Mouse (Mus musculus) gastrocnemius, adult 18-20 months (tissue): ENCODE measurements around the gene Zfp944. TPM values are rescaled to one million over a fixed set of nuclear protein-coding genes. Genes with fewer than 3 reads are reported as not detected.
"Not testable (repeated sequence)": the region's sequence is repeated elsewhere in the genome, so short reads cannot be mapped to it uniquely, and the experiment has no call there.

Source experiments
- DNase-seq: peaks from one replicate; pipeline ENCODE4 v3.0.0; 2021; ENCODE audit warnings: low spot score
- long read RNA-seq, 2 experiments: library from polyadenylated mRNA; stranded (forward); transcript quantifications; one replicate each; pipeline ENCODE4 v2.0.0; 2021
- total RNA-seq, 2 experiments: library from RNA; stranded (reverse); gene quantifications; 2 replicates each; pipeline ENCODE4 v1.2.3; 2021

Zfp944 gene
- 1 to 10 TPM; 4.4 to 5.2 TPM for total RNA-seq
- long read RNA-seq, experiment 1, partial matches to known transcripts = 3 of 6 reads
- long read RNA-seq, experiment 1, other reads (novel, unspliced or antisense) = 1 of 6 reads
- long read RNA-seq, experiment 2, transcript Zfp944-201 (6 exons, 2,784 nt) = major isoform, 6 of 13 reads
- long read RNA-seq, experiment 2, partial matches to known transcripts = 1 of 13 reads
- long read RNA-seq, experiment 2, other reads (novel, unspliced or antisense) = 6 of 13 reads

GRCm38 (mm10) chr17:22361101-22361781 lies at the start of gene Zfp944, which contains the start of gene Zfp758:
Gene Zfp944 (minus strand): TSS chr17:22361400.
Gene Zfp758 (plus strand): TSS chr17:22361453.
- peak; percentile 47 for DNase-seq

DNA sequence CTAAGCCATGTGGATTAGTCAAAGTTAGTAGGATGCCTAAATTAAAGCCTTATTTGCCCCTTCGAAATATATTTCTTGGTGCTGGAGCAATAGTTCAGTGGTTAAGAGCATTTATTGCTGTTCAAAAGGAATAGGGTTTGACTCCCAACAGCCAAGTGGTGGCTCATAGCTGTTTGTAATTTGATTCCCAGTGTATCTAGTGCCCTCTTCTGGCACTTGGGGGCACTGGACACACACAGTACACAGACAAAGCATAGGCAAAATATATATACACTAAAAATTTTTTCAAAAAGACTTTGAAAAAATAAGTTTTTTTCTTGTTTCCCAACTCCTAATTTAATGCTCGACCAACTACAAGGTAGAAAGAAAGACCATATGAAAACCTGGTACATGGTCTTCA lies 49.6 kb upstream of the Zfp944 start:
- DNase-seq = no peak

GRCm38 (mm10) chr17:22363895-22364294 lies 2.7 kb upstream of the Zfp944 start:
- DNase-seq = no peak

GRCm38 (mm10) chr17:22360572-22360971 lies 628 bp downstream of the Zfp944 start:
- DNase-seq = no peak

- peak; percentile 5 for DNase-seq
Measured at GRCm38 (mm10) chr17:22352794-22353193, 8.4 kb downstream of the Zfp944 start.

- DNase-seq = not testable (repeated sequence)
Measured at GRCm38 (mm10) chr17:22315247-22315646, 46.0 kb downstream of the Zfp944 start.

GRCm38 (mm10) chr17:22314730-22315226 lies 46.4 kb downstream of the Zfp944 start, which contains the start of gene CT030661.1:
Gene CT030661.1 (minus strand): TSS chr17:22314837.
- peak; percentile 95 for DNase-seq

DNA sequence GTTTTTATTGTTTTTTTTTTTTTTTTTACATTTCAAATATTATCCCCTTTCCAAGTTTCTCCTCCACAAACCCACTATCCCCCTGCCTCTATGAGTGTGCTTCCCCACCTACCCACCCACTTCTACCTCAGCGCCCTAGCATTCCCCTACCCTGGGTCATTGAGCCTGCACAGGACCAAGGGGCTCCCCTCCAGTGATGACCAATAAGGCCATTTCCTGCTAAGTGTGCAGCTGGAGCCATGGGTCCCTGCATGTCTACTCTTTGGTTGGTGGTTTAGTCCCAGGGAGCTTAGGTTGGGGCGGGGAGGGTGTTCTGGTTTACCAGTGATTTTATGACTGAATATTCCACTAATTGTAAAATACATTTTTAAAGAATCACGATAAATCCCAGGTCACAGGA lies 47.0 kb downstream of the Zfp944 start:
- peak; percentile 0 for DNase-seq

Other genes starting within 250 kb of the Zfp944 start
- gene Zfp947, start 195.2 kb downstream of the Zfp944 start, total RNA-seq = under 1 TPM; 0.81 to 0.91 TPM
- 1 to 10 TPM; 2.6 to 2.9 TPM for gene Zfp994, start 135.8 kb downstream of the Zfp944 start, total RNA-seq
- gene CT030661.1, start 46.6 kb downstream of the Zfp944 start, total RNA-seq = 10 to 100 TPM in 1 of 2 experiments, 1 to 10 TPM in 1; 9.8 to 10.7 TPM
- 1 to 10 TPM; 8.5 to 9.1 TPM for gene Zfp758, start 53 bp upstream of the Zfp944 start, total RNA-seq
- gene Zfp946, start 62.8 kb upstream of the Zfp944 start, total RNA-seq = 1 to 10 TPM; 4.8 to 5.6 TPM
- gene Vmn2r111, start 212.1 kb upstream of the Zfp944 start, total RNA-seq = not detected
- gene Vmn2r112, start 239.6 kb upstream of the Zfp944 start, total RNA-seq = not detected